Mouse (Mus musculus) testis, adult 2 months (tissue): ENCODE measurements around the gene Topaz1. TPM values are rescaled to one million over a fixed set of nuclear protein-coding genes. Genes with fewer than 3 reads are reported as not detected.
A peak's percentile ranks its signal among the peaks of the same experiment; 100 is the strongest.
"Not testable (repeated sequence)": the region's sequence is repeated elsewhere in the genome, so short reads cannot be mapped to it uniquely, and the experiment has no call there.

ENCODE experiments used
- H3K27ac ChIP-seq: fragments of 200-500 bp; 2 replicates; pipeline ENCODE4 v1.5.1; 2012; ENCODE audit warnings: low read depth, low read length; ENCODE audit not compliant: control insufficient read depth, insufficient read depth
- H3K27me3 ChIP-seq: fragments of 200-500 bp; 2 replicates; pipeline ENCODE4 v1.6.1; 2012; ENCODE audit warnings: mild to moderate bottlenecking, low read length, moderate library complexity; ENCODE audit not compliant: control insufficient read depth, insufficient read depth
- H3K36me3 ChIP-seq: fragments of 200-500 bp; 2 replicates; pipeline ENCODE4 v1.6.1; 2012; ENCODE audit warnings: mild to moderate bottlenecking, low read length; ENCODE audit not compliant: control insufficient read depth, insufficient read depth
- H3K4me1 ChIP-seq: fragments of 200-500 bp; 2 replicates; pipeline ENCODE4 v1.6.1; 2012; ENCODE audit warnings: low read length; ENCODE audit not compliant: control insufficient read depth, insufficient read depth
- H3K4me3 ChIP-seq: fragments of 200-500 bp; 2 replicates; pipeline ENCODE4 v1.5.1; 2012; ENCODE audit warnings: low read depth, mild to moderate bottlenecking, low read length, moderate library complexity, mixed read lengths; ENCODE audit not compliant: control insufficient read depth
- CTCF ChIP-seq: fragments of 200-500 bp; IDR thresholded peaks from 2 replicates; pipeline ENCODE4 v1.5.1; 2012; ENCODE audit warnings: low read depth, mild to moderate bottlenecking, inconsistent platforms, low read length, moderate library complexity; ENCODE audit not compliant: control insufficient read depth, insufficient read depth, insufficient replicate concordance
- POLR2A ChIP-seq: fragments of 200-500 bp; IDR thresholded peaks from 2 replicates; pipeline ENCODE4 v1.6.1; 2012; ENCODE audit warnings: low read depth, mild to moderate bottlenecking, inconsistent platforms, low read length, moderate library complexity; ENCODE audit not compliant: control insufficient read depth
- polyA plus RNA-seq: library from polyadenylated mRNA; depleted of rRNA; stranded (reverse); fragments of >200 nt; gene quantifications from 2 replicates; pipeline ENCODE4 v1.2.3, GENCODE M21; 2012

The Topaz1 gene
- polyA plus RNA-seq, 1 experiment: 4.7 TPM

DNA sequence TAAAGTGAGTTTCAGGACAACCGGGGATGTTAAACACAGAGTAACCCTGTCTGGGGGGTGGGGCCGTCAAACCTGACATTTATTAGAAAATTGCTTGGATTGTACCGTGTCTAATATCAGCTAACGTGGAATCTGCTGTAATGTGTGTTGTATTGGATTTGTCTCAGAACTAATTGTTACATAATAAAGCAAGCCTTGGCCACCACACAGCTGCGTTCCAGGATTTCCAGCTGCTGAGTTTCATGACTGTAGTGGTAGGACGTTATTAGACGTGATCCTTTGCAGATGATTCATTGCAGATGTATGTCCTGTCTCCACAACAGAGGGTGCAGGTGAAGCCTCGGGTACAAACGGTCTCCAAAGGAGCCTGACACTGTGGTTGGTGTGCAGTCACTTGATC, 89.0 kb downstream of the Topaz1 start:
- no peaks in the 10 kb centered on the region; the same call in 1 of the 2 replicates for H3K36me3 ChIP-seq
- no peak for TF ChIP-seq CTCF
- no peak for TF ChIP-seq POLR2A
- H3K4me1 ChIP-seq: no peaks in the 10 kb centered on the region
- no peak overlapping the region for H3K4me3 ChIP-seq
- no peak overlapping the region for H3K27ac ChIP-seq
- no peaks in the 10 kb centered on the region for H3K27me3 ChIP-seq

- Histone ChIP-seq H3K27ac (no peak overlapping the region), H3K27me3 (no peaks in the 10 kb centered on the region), H3K36me3 (no peaks in the 10 kb centered on the region; the same call in 1 of the 2 replicates), H3K4me1 (no peaks in the 10 kb centered on the region), H3K4me3 (no peak overlapping the region)
- TF ChIP-seq CTCF (no peak), POLR2A (no peak)
These were observed 89.6 kb downstream of the Topaz1 start for GRCm38 (mm10) chr9:122836790-122837189.

- TF ChIP-seq CTCF (no peak), POLR2A (no peak)
- Histone ChIP-seq H3K27me3 (no peaks in the 10 kb centered on the region), H3K4me1 (no peaks in the 10 kb centered on the region), H3K27ac (no peak overlapping the region), H3K4me3 (no peak overlapping the region), H3K36me3 (no peaks in the 10 kb centered on the region; the same call in 1 of the 2 replicates)
These were observed 90.1 kb downstream of the Topaz1 start for GRCm38 (mm10) chr9:122837216-122837615.

GRCm38 (mm10) chr9:122837680-122838079, 90.5 kb downstream of the Topaz1 start:
- Histone ChIP-seq H3K36me3 (no peaks in the 10 kb centered on the region; the same call in 1 of the 2 replicates), H3K4me1 (no peaks in the 10 kb centered on the region), H3K27me3 (no peaks in the 10 kb centered on the region), H3K4me3 (no peak overlapping the region), H3K27ac (no peak overlapping the region)
- peak; percentile 59; the same call in 1 of the 2 replicates for TF ChIP-seq CTCF
- TF ChIP-seq POLR2A: no peak

- Histone ChIP-seq H3K27me3 (no peaks in the 10 kb centered on the region), H3K27ac (0 out of 2 replicates have a peak within 1 kb of the TSS, but pooled peaks have one; percentile 10), H3K4me3 (peak within 1 kb of the TSS; percentile 67), H3K4me1 (no peaks in the 10 kb centered on the region; the same call in 1 of the 2 replicates), H3K36me3 (no peaks in the 10 kb centered on the region)
- TF ChIP-seq CTCF: no peak
- peak; percentile 23; the same call in 1 of the 2 replicates for TF ChIP-seq POLR2A
These were observed 96.6 kb downstream of the Topaz1 start, which contains the start of gene Gm35549 for GRCm38 (mm10) chr9:122843760-122844159. Gene Gm35549 (minus strand): TSS chr9:122844035.

GRCm38 (mm10) chr9:122845621-122846020, 98.5 kb downstream of the Topaz1 start:
- Histone ChIP-seq H3K4me3 (no peak overlapping the region), H3K4me1 (no peaks in the 10 kb centered on the region; the same call in 1 of the 2 replicates), H3K36me3 (no peaks in the 10 kb centered on the region), H3K27ac (no peak overlapping the region), H3K27me3 (no peaks in the 10 kb centered on the region)
- TF ChIP-seq CTCF (no peak), POLR2A (no peak)

- TF ChIP-seq POLR2A (no peak), CTCF (no peak)
- H3K27me3 ChIP-seq: no peaks in the 10 kb centered on the region
- no peaks in the 10 kb centered on the region; the same call in 1 of the 2 replicates for H3K4me1 ChIP-seq
- no peak overlapping the region; the same call in 1 of the 2 replicates for H3K4me3 ChIP-seq
- H3K36me3 ChIP-seq: no peaks in the 10 kb centered on the region
- H3K27ac ChIP-seq: no peak overlapping the region
These were observed 99.0 kb downstream of the Topaz1 start for GRCm38 (mm10) chr9:122846156-122846555.

- not testable (repeated sequence) for H3K27me3 ChIP-seq, H3K27ac ChIP-seq, H3K4me3 ChIP-seq, H3K36me3 ChIP-seq, H3K4me1 ChIP-seq
These were observed 100.7 kb downstream of the Topaz1 start for GRCm38 (mm10) chr9:122847811-122848311.
